Mouse (Mus musculus): ENCODE results near the gene Ino80b.

- TF ChIP-seq POLR2A (IDR thresholded peaks at IDR 0.05; ENCODE audit: borderline replicate concordance, extremely low read depth, insufficient read depth, insufficient read length, poor library complexity, severe bottlenecking) (no peak), CTCF (IDR thresholded peaks at IDR 0.05; ENCODE audit: borderline replicate concordance, extremely low read depth, insufficient read depth, insufficient read length) (no peak)
Measured at GRCm38 (mm10) chr6:83142886-83143285, 17.7 kb upstream of the Ino80b start.

Data from brain, embryonic 14.5 days (tissue).